Mouse (Mus musculus) kidney, embryonic 16.5 days (tissue): Measurements from ENCODE around the gene Dnmt3a. TPM values are rescaled to one million over a fixed set of nuclear protein-coding genes. Genes with fewer than 3 reads are reported as not detected.

Experiments
- ATAC-seq: fragments of 200-750 bp; cut with Nextera tagmentation; 2 replicates; pipeline ENCODE4 v1.8.0; 2017; ENCODE audit warnings: moderate TSS enrichment; ENCODE audit not compliant: low FRiP score, low TSS enrichment
- H3K27ac ChIP-seq: fragments of 300-500 bp; sonication (generic); 2 replicates; pipeline ENCODE4 v1.5.1; 2014; ENCODE audit warnings: low read length
- H3K27me3 ChIP-seq: fragments of 300-500 bp; sonication (generic); 2 replicates; pipeline ENCODE4 v1.6.1; 2014; ENCODE audit warnings: low read length, control low read depth, mixed read lengths; ENCODE audit not compliant: insufficient read depth
- H3K36me3 ChIP-seq: fragments of 300-500 bp; sonication (generic); 2 replicates; pipeline ENCODE4 v1.6.1; 2014; ENCODE audit warnings: low read length, control low read depth, mixed read lengths; ENCODE audit not compliant: insufficient read depth
- H3K4me1 ChIP-seq: fragments of 300-500 bp; sonication (generic); 2 replicates; pipeline ENCODE4 v1.6.1; 2014; ENCODE audit warnings: low read length, control low read depth, mixed read lengths; ENCODE audit not compliant: insufficient read depth
- H3K4me2 ChIP-seq: fragments of 300-500 bp; sonication (generic); replicated peaks from 2 replicates; pipeline ENCODE4 v1.6.1; 2014; ENCODE audit warnings: low read depth, low read length
- H3K4me3 ChIP-seq: fragments of 300-500 bp; sonication (generic); 2 replicates; pipeline ENCODE4 v1.5.1; 2014; ENCODE audit warnings: mild to moderate bottlenecking, low read length
- H3K9ac ChIP-seq: fragments of 300-500 bp; sonication (generic); replicated peaks from 2 replicates; pipeline ENCODE4 v1.6.1; 2014; ENCODE audit warnings: low read length
- H3K9me3 ChIP-seq: fragments of 300-500 bp; sonication (generic); 2 replicates; pipeline ENCODE4 v1.6.1; 2016; ENCODE audit warnings: low read length, control low read depth
- WGBS: fragments of 180-500 bp; shearing (Covaris S2); extraction: QIAGEN DNeasy Blood & Tissue Kit; methylation state at CpG from one replicate; pipeline ENCODE4 v1.1.7; 2014; 5-methylcytosine and 5-hydroxymethylcytosine counted together
- polyA plus RNA-seq: library from polyadenylated mRNA; unstranded; fragments of >200 nt; fragmentation: Nextera tagmentation; extraction: Ambion mirVana; gene quantifications from 2 replicates; pipeline ENCODE4 v1.2.1, GENCODE M21; 2015

Dnmt3a gene
- polyA plus RNA-seq, 1 experiment from 2014 or later: 88.1 TPM

GRCm38 (mm10) chr12:3866654-3867370, 61.0 kb downstream of the Dnmt3a start:
- no peak overlapping the region for H3K4me2 ChIP-seq
- H3K27me3 ChIP-seq: no peaks in the 10 kb centered on the region
- H3K9ac ChIP-seq: no peak overlapping the region
- H3K27ac ChIP-seq: no peak overlapping the region
- ATAC-seq: no peak
- peaks cover 12% of the 10 kb centered on the region for H3K4me1 ChIP-seq
- no peak overlapping the region for H3K4me3 ChIP-seq
- WGBS: 55% methylated on average over 12 of the region's 12 CpGs
- peaks cover 34% of the 10 kb centered on the region for H3K36me3 ChIP-seq
- H3K9me3 ChIP-seq: no peaks in the 10 kb centered on the region

DNA sequence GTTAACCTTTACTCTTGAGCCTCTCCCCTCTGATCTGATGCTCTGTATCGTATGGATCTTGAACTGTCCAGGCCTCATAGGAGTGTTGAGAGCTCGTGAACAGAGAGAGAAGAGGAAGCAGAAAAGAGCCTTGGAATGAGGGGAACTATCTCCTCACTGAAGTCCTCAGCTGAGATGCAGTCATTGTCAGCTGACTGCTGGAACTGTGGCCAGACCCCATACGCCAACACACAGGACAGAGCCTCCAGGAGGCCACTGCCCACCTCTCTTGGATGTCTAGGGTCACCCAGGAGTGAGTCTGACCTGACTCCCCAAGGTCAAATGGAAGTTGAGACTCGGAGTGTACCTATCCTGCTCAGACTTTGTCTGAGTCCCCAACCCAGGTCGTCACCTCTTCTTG, 62.3 kb downstream of the Dnmt3a start:
- H3K9me3 ChIP-seq: no peaks in the 10 kb centered on the region
- WGBS: 76% methylated on average over 5 of the region's 5 CpGs
- H3K36me3 ChIP-seq: peaks cover 28% of the 10 kb centered on the region

DNA sequence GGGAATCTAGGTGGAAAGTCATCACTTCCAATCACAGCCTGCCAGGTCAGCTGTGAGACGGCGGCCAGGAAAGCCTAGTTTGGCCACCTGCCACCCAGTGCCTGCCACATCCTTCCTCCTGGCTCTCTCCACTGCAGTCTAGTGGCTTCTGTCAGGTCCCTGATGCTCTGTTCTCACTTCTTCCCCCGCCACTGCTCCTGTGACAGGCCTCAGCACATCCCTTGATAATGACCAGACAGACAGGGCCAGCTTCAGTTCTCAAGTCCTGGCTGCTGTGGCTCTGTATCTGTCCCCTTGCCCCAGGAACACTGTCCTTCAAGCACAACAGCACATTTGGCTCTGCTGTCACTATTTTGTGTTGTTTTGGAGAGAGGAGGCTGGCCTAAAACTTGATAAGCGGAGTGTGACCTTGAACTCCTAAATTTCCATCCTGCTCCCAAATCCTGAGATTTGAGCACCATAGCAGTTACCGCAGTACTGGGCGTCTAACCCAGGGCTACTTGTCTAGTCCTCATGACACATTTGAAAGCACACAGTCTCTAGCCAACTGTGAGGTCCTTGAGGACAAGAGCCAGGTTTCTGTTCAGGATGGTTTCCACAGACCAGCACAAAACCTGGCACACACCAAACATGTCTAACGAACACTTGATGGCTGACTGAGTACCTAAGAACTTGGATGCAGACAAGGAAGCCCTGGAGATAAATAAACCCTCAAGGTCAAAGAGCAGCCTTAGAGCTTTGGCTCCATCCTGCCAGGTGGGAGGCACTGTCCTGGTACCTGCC, 63.1 kb downstream of the Dnmt3a start:
- WGBS: 76% methylated on average over 7 of the region's 7 CpGs
- no peak for ATAC-seq
- Histone ChIP-seq H3K27ac (no peak overlapping the region), H3K4me1 (peaks cover 27% of the 10 kb centered on the region), H3K9ac (no peak overlapping the region), H3K4me3 (no peak overlapping the region), H3K36me3 (peaks cover 36% of the 10 kb centered on the region), H3K9me3 (no peaks in the 10 kb centered on the region), H3K4me2 (no peak overlapping the region), H3K27me3 (no peaks in the 10 kb centered on the region)

More for the DNA sequence above, 62.3 kb downstream of the Dnmt3a start:
- Histone ChIP-seq H3K4me1 (peaks cover 22% of the 10 kb centered on the region), H3K4me2 (no peak overlapping the region), H3K9ac (no peak overlapping the region), H3K27me3 (no peaks in the 10 kb centered on the region), H3K27ac (no peak overlapping the region), H3K4me3 (no peak overlapping the region)
- ATAC-seq: no peak

DNA sequence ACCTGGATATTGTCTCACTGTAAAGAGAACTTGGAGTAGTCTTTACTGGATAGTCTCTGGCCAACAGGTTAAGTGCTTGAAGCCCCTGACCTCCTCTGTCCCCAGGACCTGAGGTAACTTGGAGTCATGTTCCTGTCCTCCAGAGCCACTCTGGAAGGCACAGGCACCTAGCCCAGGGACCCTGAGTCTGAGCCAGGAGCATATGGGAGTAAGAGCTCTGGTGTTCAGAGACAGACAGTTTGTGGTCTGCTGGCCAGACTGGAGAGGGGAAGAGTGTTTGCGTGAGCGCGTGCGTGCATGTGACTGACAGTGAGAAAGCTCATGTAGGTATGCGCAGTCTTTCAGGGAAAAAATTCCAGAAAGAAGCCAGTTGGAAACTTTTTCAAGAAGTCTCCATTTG, 64.2 kb downstream of the Dnmt3a start:
- Histone ChIP-seq H3K27me3 (no peaks in the 10 kb centered on the region), H3K9me3 (no peaks in the 10 kb centered on the region), H3K4me2 (no peak overlapping the region), H3K36me3 (peaks cover 37% of the 10 kb centered on the region), H3K9ac (no peak overlapping the region), H3K4me1 (peaks cover 30% of the 10 kb centered on the region), H3K4me3 (no peak overlapping the region), H3K27ac (peak overlapping the region; percentile 11; the same call in 1 of the 2 replicates)
- no peak for ATAC-seq
- 95% methylated on average over 5 of the region's 5 CpGs for WGBS

DNA sequence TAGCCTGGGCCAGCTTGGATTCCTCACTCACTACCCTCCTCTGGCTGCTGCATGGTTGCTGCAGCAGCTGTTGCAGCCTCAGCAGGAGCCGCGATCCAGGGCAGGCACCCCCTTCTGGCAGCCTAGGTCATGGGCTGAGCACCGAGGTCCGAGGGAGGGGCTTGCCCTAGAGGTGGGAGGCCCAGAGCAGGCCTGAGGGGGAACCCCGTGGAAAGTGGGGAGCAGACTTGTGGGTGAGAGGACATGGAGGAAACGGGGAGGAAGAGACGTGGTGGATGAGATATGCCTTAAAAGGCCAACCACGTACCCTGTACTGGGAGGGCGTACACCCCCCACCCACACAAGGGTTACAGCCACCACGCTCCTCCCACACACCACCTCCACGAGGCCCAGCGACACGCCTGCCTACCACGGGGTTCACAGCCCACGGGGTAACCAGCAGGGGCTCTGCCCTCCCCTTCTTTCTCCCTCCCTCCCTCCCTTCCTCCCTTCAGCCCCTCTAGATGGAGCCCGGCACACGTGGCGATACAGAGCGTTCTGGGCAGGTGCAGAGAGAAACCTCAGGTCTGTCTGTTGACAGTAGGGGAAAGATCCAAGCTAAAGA, 65.2 kb downstream of the Dnmt3a start:
- H3K4me1 ChIP-seq: peaks cover 30% of the 10 kb centered on the region
- peaks cover 31% of the 10 kb centered on the region for H3K36me3 ChIP-seq

GRCm38 (mm10) chr12:3871637-3872036, 65.8 kb downstream of the Dnmt3a start:
- peaks cover 29% of the 10 kb centered on the region for H3K36me3 ChIP-seq
- H3K4me1 ChIP-seq: peaks cover 30% of the 10 kb centered on the region
- H3K4me3 ChIP-seq: no peak overlapping the region
- no peaks in the 10 kb centered on the region for H3K9me3 ChIP-seq
- no peak overlapping the region for H3K9ac ChIP-seq
- ATAC-seq: peak; percentile 40
- 35% methylated on average over 15 of the region's 15 CpGs for WGBS
- H3K27me3 ChIP-seq: no peaks in the 10 kb centered on the region
- H3K27ac ChIP-seq: peak overlapping the region; percentile 59; the same call in 1 of the 2 replicates
- no peak overlapping the region for H3K4me2 ChIP-seq

More for the DNA sequence above, 65.2 kb downstream of the Dnmt3a start:
- Histone ChIP-seq H3K9me3 (no peaks in the 10 kb centered on the region), H3K4me2 (peak overlapping the region; percentile 26), H3K27me3 (no peaks in the 10 kb centered on the region), H3K4me3 (no peak overlapping the region), H3K27ac (peak overlapping the region; percentile 59), H3K9ac (peak overlapping the region; percentile 20; the same call in 1 of the 2 replicates)
- ATAC-seq: peak; percentile 50
- 13% methylated on average over 19 of the region's 19 CpGs for WGBS

DNA sequence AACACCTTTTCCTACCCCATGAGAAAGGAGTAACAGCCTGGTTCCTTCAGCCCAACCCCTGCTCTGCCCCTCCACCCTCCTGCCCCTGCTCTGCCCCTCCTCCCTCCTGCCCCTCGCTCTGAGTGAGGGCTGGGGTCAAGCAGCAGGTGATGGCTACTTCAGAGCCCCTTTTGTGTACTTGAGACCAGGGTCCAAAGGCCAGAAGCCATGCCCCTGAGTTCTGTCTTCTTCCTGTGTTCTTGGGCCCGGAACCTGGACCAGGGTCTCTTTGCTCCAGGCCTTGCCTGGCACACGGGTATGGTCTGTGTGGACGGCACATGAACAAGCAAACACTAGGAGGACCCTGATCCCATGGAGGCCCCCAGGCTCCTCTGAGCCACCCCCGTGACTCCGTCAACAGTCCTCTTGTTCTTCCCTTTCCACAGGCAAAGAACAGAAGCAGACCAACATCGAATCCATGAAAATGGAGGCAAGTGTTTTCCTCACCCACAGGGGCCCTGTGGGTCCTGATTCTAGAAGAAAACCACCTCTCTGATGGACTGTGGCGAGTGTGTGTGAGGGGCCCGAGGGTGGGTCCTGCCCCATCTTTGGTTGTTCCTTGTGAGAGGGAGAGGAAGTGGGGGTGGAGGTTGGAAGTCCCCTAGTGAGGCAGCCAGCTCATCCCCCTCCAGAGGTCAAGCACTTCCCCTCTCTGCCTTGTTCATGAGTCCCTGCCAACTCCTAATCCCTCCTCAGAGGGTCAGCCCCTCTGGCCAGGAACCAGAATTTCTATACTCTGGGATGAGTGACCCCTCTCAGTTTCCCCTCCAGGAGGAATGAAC, 66.8 kb downstream of the Dnmt3a start:
- Histone ChIP-seq H3K9me3 (no peaks in the 10 kb centered on the region), H3K27ac (no peak overlapping the region; the same call in 1 of the 2 replicates), H3K4me2 (no peak overlapping the region), H3K4me1 (peaks cover 30% of the 10 kb centered on the region), H3K36me3 (peaks cover 31% of the 10 kb centered on the region), H3K27me3 (no peaks in the 10 kb centered on the region), H3K4me3 (no peak overlapping the region), H3K9ac (no peak overlapping the region)
- no peak for ATAC-seq
- WGBS: 72% methylated on average over 9 of the region's 9 CpGs

DNA sequence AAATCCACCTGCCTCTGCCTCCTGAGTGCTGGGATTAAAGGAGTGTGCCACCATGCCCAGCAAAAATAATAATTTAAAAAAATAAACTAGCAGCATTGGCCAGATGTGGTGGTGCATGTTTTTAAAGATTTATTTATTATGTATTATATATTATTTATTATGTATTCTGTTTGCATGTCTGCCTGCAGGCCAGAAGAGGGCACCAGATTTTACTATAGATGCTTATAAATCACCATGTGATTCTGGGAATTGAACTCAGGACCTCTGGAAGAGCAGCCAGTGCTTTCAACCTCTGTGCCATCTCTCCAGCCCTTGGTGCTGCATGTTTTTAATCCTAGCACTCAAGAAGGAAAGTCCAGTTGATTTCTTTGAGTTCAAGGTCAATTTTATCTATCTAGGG, 69.7 kb downstream of the Dnmt3a start:
- Histone ChIP-seq H3K4me1 (peaks cover 30% of the 10 kb centered on the region), H3K9me3 (no peaks in the 10 kb centered on the region), H3K9ac (no peak overlapping the region), H3K36me3 (peaks cover 32% of the 10 kb centered on the region), H3K4me2 (no peak overlapping the region), H3K27me3 (no peaks in the 10 kb centered on the region), H3K4me3 (no peak overlapping the region), H3K27ac (no peak overlapping the region)
- no peak for ATAC-seq

GRCm38 (mm10) chr12:3877376-3877775, 71.6 kb downstream of the Dnmt3a start:
- WGBS: 83% methylated on average over 4 of the region's 4 CpGs
- H3K9me3 ChIP-seq: no peaks in the 10 kb centered on the region
- H3K27ac ChIP-seq: no peak overlapping the region
- no peak overlapping the region for H3K9ac ChIP-seq
- no peaks in the 10 kb centered on the region for H3K27me3 ChIP-seq
- no peak overlapping the region for H3K4me3 ChIP-seq
- H3K36me3 ChIP-seq: peaks cover 40% of the 10 kb centered on the region
- ATAC-seq: no peak
- peaks cover 13% of the 10 kb centered on the region; the same call in 1 of the 2 replicates for H3K4me1 ChIP-seq
- H3K4me2 ChIP-seq: no peak overlapping the region
